Mouse (Mus musculus) inflammation-experienced regulatory T-cells, adult 16 weeks (primary cell): ENCODE results near the gene Scp2d1. TPM values are rescaled to one million over a fixed set of nuclear protein-coding genes. Genes with fewer than 3 reads are reported as not detected.

Experiments
- polyA plus RNA-seq: library from polyadenylated mRNA; unstranded; fragments of 100-300 nt; shearing (Covaris generic); gene quantifications from one replicate; pipeline ENCODE4 v1.2.1, GENCODE M21; 2017

The Scp2d1 gene
- not detected for polyA plus RNA-seq

GRCm38 (mm10) chr2:144823356-144823755 lies at the start of gene Scp2d1:
Gene Scp2d1 (plus strand): TSS chr2:144823656.

Other genes with a start within 250 kb of the Scp2d1 start
- gene Smim26, start 229.6 kb upstream of the Scp2d1 start, polyA plus RNA-seq = 26.8 TPM
- gene Dtd1, start 223.8 kb upstream of the Scp2d1 start, polyA plus RNA-seq = 78.5 TPM